Mouse (Mus musculus) olfactory bulb, adult 2 months (tissue): ENCODE data around the gene Hnrnpul2.

Experiments
- CTCF ChIP-seq: fragments of 200-500 bp; IDR thresholded peaks from 2 replicates; pipeline ENCODE4 v1.5.1; 2012; ENCODE audit warnings: low read depth, mild to moderate bottlenecking, low read length, moderate library complexity; ENCODE audit not compliant: insufficient read depth
- POLR2A ChIP-seq: fragments of 200-500 bp; IDR thresholded peaks from 2 replicates; pipeline ENCODE4 v1.6.1; 2012; ENCODE audit warnings: mild to moderate bottlenecking, low read depth, low read length, moderate library complexity; ENCODE audit not compliant: insufficient read depth

- TF ChIP-seq CTCF (no peak), POLR2A (no peak)
These were observed 33.3 kb downstream of the Hnrnpul2 start for GRCm38 (mm10) chr19:8853117-8853516.
